18 mouse cellular contexts compared by ENCODE assay signal in genomic region chr13:26959534-26960100, GRCm38 (mm10).
"Had no signal": no experiment of that assay in that cellular context is flagged by ENCODE, and none has a peak within 500 bp of the region (broad histone marks: within the 10 kb centered on the region; RNA-seq: fewer than 3 reads in every experiment).

No protein-coding gene starts in this region.

- H3K4me1 ChIP-seq: intestine, embryonic 15.5 days; kidney, embryonic 15.5 days; liver, embryonic 15.5 days; midbrain, embryonic 10.5 days; neural tube, embryonic 12.5 days had no signal

- H3K4me3 ChIP-seq: intestine, embryonic 15.5 days; kidney, embryonic 15.5 days; limb, embryonic 12.5 days; liver, embryonic 15.5 days; midbrain, embryonic 10.5 days; myocyte; neural tube, embryonic 12.5 days had no signal

- H3K9me3 ChIP-seq: intestine, embryonic 15.5 days; kidney, embryonic 15.5 days; limb, embryonic 12.5 days; liver, embryonic 15.5 days; midbrain, embryonic 10.5 days; neural tube, embryonic 12.5 days had no signal

- H3K4me2 ChIP-seq: intestine, embryonic 15.5 days; kidney, embryonic 15.5 days; limb, embryonic 12.5 days; liver, embryonic 11.5 days; liver, embryonic 15.5 days; lung, embryonic 14.5 days; neural tube, embryonic 12.5 days had no signal

- H3K36me3 ChIP-seq: intestine, embryonic 15.5 days; kidney, embryonic 15.5 days; limb, embryonic 12.5 days; liver, embryonic 15.5 days; midbrain, embryonic 10.5 days; neural tube, embryonic 12.5 days had no signal

- H3K9ac ChIP-seq: intestine, embryonic 15.5 days; kidney, embryonic 15.5 days; limb, embryonic 12.5 days; liver, embryonic 15.5 days; lung, embryonic 14.5 days; neural tube, embryonic 12.5 days had no signal

- ATAC-seq: intestine, embryonic 15.5 days had no signal

- H3K27me3 ChIP-seq: intestine, embryonic 15.5 days; kidney, embryonic 15.5 days; limb, embryonic 12.5 days; liver, embryonic 15.5 days; neural tube, embryonic 12.5 days had no signal

- DNase-seq: kidney, adult 2 months; kidney, postnatal 25 days; layer of hippocampus, adult 9-11 months; layer of hippocampus, postnatal 36 days; lung, embryonic 14.5 days; lung, postnatal 10 days; lung, postnatal 4 days; right cerebral cortex, adult 18-20 months; right cerebral cortex, postnatal 25 days; thymus, postnatal 36 days had no signal

- H3K27ac ChIP-seq: intestine, embryonic 15.5 days; kidney, embryonic 15.5 days; limb, embryonic 12.5 days; liver, embryonic 15.5 days; midbrain, embryonic 10.5 days; neural tube, embryonic 12.5 days had no signal
